Mouse (Mus musculus) liver, embryonic 16.5 days (tissue): Measurements from ENCODE around the gene Cd28. TPM values are rescaled to one million over a fixed set of nuclear protein-coding genes. Genes with fewer than 3 reads are reported as not detected.

Experiments used
- ATAC-seq: fragments of 200-750 bp; cut with Nextera tagmentation; 2 replicates; pipeline ENCODE4 v1.8.0; 2017; ENCODE audit warnings: low read depth, mild to moderate bottlenecking, moderate number of reproducible peaks, moderate library complexity
- H3K27ac ChIP-seq: fragments of 300-500 bp; sonication (generic); 2 replicates; pipeline ENCODE4 v1.5.1; 2014; ENCODE audit warnings: mild to moderate bottlenecking, low read length
- H3K27me3 ChIP-seq: fragments of 300-500 bp; sonication (generic); 2 replicates; pipeline ENCODE4 v1.6.1; 2014; ENCODE audit warnings: low read depth, low read length, mixed read lengths; ENCODE audit not compliant: control insufficient read depth, insufficient read depth
- H3K36me3 ChIP-seq: fragments of 300-500 bp; sonication (generic); 2 replicates; pipeline ENCODE4 v1.6.1; 2014; ENCODE audit warnings: mild to moderate bottlenecking; ENCODE audit not compliant: control insufficient read depth, insufficient read depth
- H3K4me1 ChIP-seq: fragments of 300-500 bp; sonication (generic); 2 replicates; pipeline ENCODE4 v1.6.1; 2014; ENCODE audit warnings: low read depth, low read length, mixed read lengths; ENCODE audit not compliant: control insufficient read depth
- H3K4me2 ChIP-seq: fragments of 300-500 bp; sonication (generic); 2 replicates; pipeline ENCODE4 v1.6.1; 2014; ENCODE audit warnings: low read depth, low read length, mixed read lengths
- H3K4me3 ChIP-seq: fragments of 300-500 bp; sonication (generic); 2 replicates; pipeline ENCODE4 v1.5.1; 2014; ENCODE audit warnings: low read depth, mild to moderate bottlenecking, low read length
- H3K9ac ChIP-seq: fragments of 300-500 bp; sonication (generic); 2 replicates; pipeline ENCODE4 v1.6.1; 2014; ENCODE audit warnings: low read depth, low read length
- H3K9me3 ChIP-seq: fragments of 300-500 bp; sonication (generic); replicated peaks from 2 replicates; pipeline ENCODE4 v1.6.1; 2016; ENCODE audit warnings: low read length; ENCODE audit not compliant: control insufficient read depth
- WGBS: fragments of 180-500 bp; shearing (Covaris S2); extraction: QIAGEN DNeasy Blood & Tissue Kit; methylation state at CpG from one replicate; pipeline ENCODE4 v1.1.7; 2014; ENCODE audit not compliant: insufficient replicate concordance; 5-methylcytosine and 5-hydroxymethylcytosine counted together
- polyA plus RNA-seq: library from polyadenylated mRNA; unstranded; fragments of >200 nt; fragmentation: Nextera tagmentation; extraction: Ambion mirVana; gene quantifications from 2 replicates; pipeline ENCODE4 v1.2.1, GENCODE M21; 2015

Cd28 gene
- polyA plus RNA-seq, 1 experiment from 2014 or later: 0.06 TPM

DNA sequence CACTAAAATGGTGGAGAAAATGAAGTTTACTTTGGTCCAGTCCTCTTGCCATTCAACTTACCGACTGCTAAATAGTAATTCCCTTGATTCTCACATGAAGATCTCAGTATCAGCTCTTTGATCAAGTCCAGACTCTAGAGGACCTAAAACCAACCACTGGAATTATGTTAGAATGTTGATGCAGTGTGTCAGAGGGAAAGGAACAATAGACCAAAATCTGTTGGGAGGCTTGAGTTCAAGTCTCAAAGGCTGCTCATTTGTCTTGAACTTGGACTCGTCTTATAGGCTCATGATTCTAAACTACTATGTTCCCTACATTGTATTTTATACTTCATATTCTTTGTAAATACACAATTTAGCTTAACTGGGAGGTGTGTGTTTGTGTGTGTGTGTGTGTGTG, 41.0 kb downstream of the Cd28 start:
- no peaks in the 10 kb centered on the region for H3K9me3 ChIP-seq
- no peak overlapping the region for H3K27ac ChIP-seq
- H3K36me3 ChIP-seq: no peaks in the 10 kb centered on the region
- H3K9ac ChIP-seq: no peak overlapping the region
- no peak overlapping the region for H3K4me2 ChIP-seq
- WGBS: 68% methylated on average over 2 of the region's 2 CpGs
- no peak overlapping the region for H3K4me3 ChIP-seq
- no peaks in the 10 kb centered on the region for H3K27me3 ChIP-seq
- ATAC-seq: no peak
- no peaks in the 10 kb centered on the region for H3K4me1 ChIP-seq

GRCm38 (mm10) chr1:60758226-60758625, 41.6 kb downstream of the Cd28 start:
- Histone ChIP-seq H3K27me3 (no peaks in the 10 kb centered on the region), H3K36me3 (no peaks in the 10 kb centered on the region), H3K4me3 (no peak overlapping the region), H3K9me3 (no peaks in the 10 kb centered on the region), H3K4me2 (no peak overlapping the region), H3K27ac (no peak overlapping the region), H3K4me1 (no peaks in the 10 kb centered on the region), H3K9ac (no peak overlapping the region)
- ATAC-seq: no peak
- WGBS: 53% methylated on average over 1 of the region's 1 CpGs

- 44% methylated on average over 7 of the region's 7 CpGs for WGBS
- Histone ChIP-seq H3K9ac (no peak overlapping the region), H3K4me1 (no peaks in the 10 kb centered on the region), H3K9me3 (no peaks in the 10 kb centered on the region), H3K4me3 (no peak overlapping the region), H3K36me3 (no peaks in the 10 kb centered on the region), H3K27ac (no peak overlapping the region), H3K4me2 (no peak overlapping the region), H3K27me3 (no peaks in the 10 kb centered on the region)
- no peak for ATAC-seq
These were observed 43.1 kb downstream of the Cd28 start for GRCm38 (mm10) chr1:60759563-60760335.

DNA sequence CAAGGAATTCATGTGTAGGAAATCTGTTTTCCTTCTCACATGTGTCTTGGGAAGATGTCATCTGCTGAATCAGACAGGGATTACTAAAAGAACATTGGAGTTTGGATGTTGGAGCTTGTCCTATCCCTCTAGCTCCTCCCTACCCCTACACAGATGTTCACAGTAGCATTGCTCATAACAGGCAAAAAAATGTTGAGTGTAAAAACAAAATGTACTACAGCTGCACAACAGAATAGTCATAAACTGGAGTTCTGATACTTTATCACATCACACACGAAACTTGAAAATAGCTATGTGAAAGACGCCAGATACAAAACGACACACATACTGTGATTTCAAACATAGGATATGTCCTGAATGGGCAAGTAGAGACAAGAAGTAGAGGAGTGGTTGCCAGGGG, 43.9 kb downstream of the Cd28 start:
- Histone ChIP-seq H3K27me3 (no peaks in the 10 kb centered on the region), H3K36me3 (no peaks in the 10 kb centered on the region), H3K9ac (no peak overlapping the region), H3K27ac (no peak overlapping the region), H3K4me3 (no peak overlapping the region), H3K4me2 (no peak overlapping the region), H3K9me3 (no peaks in the 10 kb centered on the region), H3K4me1 (no peaks in the 10 kb centered on the region)
- WGBS: 58% methylated on average over 3 of the region's 3 CpGs
- ATAC-seq: no peak

DNA sequence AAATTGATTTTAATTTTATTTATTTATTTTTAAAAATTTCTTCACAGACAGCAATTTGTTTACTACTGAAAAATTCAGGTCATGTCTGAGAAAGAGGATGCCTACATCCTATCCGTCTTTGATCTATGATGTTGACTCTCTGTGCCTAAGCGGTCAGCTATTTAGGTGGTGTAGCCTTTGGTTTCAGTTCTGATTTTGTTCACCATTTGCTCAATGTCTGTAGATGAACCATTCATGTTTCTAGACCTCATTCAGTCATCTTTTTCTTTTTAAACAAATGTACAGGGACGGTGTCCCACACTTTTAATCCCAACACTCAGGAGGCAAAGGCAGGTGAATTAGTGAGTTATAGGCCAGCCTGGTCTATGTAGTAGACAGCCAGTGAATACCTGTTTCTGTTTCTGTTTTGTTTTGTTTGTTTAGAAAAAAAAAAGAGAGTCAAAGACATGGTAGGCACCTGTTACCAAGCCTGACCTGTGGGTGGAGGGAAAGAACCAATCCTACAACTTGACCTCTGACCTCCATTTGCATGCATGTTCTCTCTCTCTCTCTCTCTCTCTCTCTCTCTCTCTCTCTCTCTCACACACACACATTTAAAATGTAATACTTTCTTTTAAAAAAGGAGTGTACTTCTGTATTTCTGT, 45.0 kb downstream of the Cd28 start:
- Histone ChIP-seq H3K27me3 (no peaks in the 10 kb centered on the region), H3K4me3 (no peak overlapping the region), H3K4me1 (no peaks in the 10 kb centered on the region), H3K9me3 (no peaks in the 10 kb centered on the region), H3K36me3 (no peaks in the 10 kb centered on the region), H3K9ac (no peak overlapping the region), H3K27ac (no peak overlapping the region), H3K4me2 (no peak overlapping the region)
- no peak for ATAC-seq
- WGBS: 77% methylated on average over 3 of the region's 3 CpGs

DNA sequence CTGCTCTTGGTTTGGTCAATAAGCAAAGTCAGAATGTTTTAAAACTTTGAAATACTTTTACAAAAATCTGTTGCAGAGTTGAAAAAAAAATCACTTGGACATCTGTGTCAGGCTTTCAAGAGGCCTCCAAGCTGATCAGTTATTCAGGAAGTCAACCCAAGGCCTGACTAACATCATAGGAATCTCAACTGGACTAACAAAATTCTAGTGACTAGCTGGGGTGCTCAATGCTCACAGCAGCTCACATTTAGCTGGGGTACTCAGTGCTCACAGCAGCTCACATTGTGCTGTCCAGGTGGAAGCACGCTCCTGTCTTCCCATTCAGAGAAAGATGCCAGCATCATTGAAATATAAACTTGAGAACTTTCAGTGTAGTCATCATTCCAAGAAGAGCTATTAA, 45.9 kb downstream of the Cd28 start:
- H3K27me3 ChIP-seq: no peaks in the 10 kb centered on the region
- H3K27ac ChIP-seq: no peak overlapping the region
- whole genome bisulfite sequencing: 74% methylated on average over 1 of the region's 1 CpGs
- H3K4me3 ChIP-seq: no peak overlapping the region
- no peaks in the 10 kb centered on the region for H3K9me3 ChIP-seq
- H3K9ac ChIP-seq: no peak overlapping the region
- H3K36me3 ChIP-seq: no peaks in the 10 kb centered on the region
- H3K4me1 ChIP-seq: no peaks in the 10 kb centered on the region
- no peak for ATAC-seq
- H3K4me2 ChIP-seq: no peak overlapping the region

DNA sequence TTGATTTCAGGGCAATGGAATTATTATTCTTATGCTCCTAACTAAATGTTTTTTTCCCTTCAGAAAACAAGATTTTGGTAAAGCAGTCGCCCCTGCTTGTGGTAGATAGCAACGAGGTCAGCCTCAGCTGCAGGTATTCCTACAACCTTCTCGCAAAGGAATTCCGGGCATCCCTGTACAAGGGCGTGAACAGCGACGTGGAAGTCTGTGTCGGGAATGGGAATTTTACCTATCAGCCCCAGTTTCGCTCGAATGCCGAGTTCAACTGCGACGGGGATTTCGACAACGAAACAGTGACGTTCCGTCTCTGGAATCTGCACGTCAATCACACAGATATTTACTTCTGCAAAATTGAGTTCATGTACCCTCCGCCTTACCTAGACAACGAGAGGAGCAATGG, 46.3 kb downstream of the Cd28 start:
- no peak for ATAC-seq
- Histone ChIP-seq H3K27me3 (no peaks in the 10 kb centered on the region), H3K9me3 (no peaks in the 10 kb centered on the region), H3K36me3 (no peaks in the 10 kb centered on the region), H3K4me1 (no peaks in the 10 kb centered on the region), H3K27ac (no peak overlapping the region), H3K4me2 (no peak overlapping the region), H3K4me3 (no peak overlapping the region), H3K9ac (no peak overlapping the region)
- WGBS: 82% methylated on average over 20 of the region's 20 CpGs

- no peaks in the 10 kb centered on the region for H3K9me3 ChIP-seq
- no peak overlapping the region for H3K9ac ChIP-seq
- H3K27me3 ChIP-seq: no peaks in the 10 kb centered on the region
- WGBS: 72% methylated on average over 7 of the region's 7 CpGs
- H3K27ac ChIP-seq: no peak overlapping the region
- no peaks in the 10 kb centered on the region for H3K4me1 ChIP-seq
- no peak for ATAC-seq
- H3K36me3 ChIP-seq: no peaks in the 10 kb centered on the region
- H3K4me3 ChIP-seq: no peak overlapping the region
- no peak overlapping the region for H3K4me2 ChIP-seq
These were observed 55.2 kb downstream of the Cd28 start for GRCm38 (mm10) chr1:60771771-60772170.

- 55% methylated on average over 3 of the region's 3 CpGs for WGBS
- H3K4me1 ChIP-seq: no peaks in the 10 kb centered on the region
These were observed 56.6 kb downstream of the Cd28 start for GRCm38 (mm10) chr1:60773231-60773630.

More at GRCm38 (mm10) chr1:60773231-60773630, 56.6 kb downstream of the Cd28 start:
- Histone ChIP-seq H3K9me3 (no peaks in the 10 kb centered on the region), H3K27ac (no peak overlapping the region), H3K4me2 (no peak overlapping the region), H3K27me3 (no peaks in the 10 kb centered on the region), H3K36me3 (no peaks in the 10 kb centered on the region), H3K9ac (no peak overlapping the region), H3K4me3 (no peak overlapping the region)
- no peak for ATAC-seq
